Mouse (Mus musculus): Measurements from ENCODE around the gene Syt2.

DNA sequence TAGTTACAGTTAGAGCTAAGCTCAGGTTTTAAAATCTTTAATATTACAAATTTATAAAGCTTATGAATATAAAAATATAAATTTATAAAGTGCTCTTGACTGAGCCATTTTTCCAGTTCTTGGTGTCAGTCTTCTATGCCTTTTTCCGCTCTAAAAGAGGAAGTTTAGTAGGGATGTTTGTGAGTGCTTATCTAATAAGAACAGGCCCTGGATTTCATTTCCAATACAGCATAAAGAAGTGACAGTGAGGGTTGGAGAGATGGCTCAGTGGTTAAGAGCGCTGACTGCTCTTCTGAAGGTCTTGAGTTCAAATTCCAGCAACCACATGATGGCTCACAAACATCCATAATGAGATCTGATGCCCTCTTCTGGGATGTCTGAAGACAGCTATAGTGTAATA is 40.1 kb upstream of the Syt2 start:
- TF ChIP-seq TAL1 (IDR thresholded peaks at IDR 0.05; ENCODE audit: low read length) (no peak), GATA1 (IDR thresholded peaks at IDR 0.05; ENCODE audit: low read length) (no peak)

All from erythroblast, embryonic 14.5 days (primary cell).